Mouse (Mus musculus): Measurements from ENCODE around the gene Cdh22. TPM values are rescaled to one million over a fixed set of nuclear protein-coding genes. Genes with fewer than 3 reads are reported as not detected.
A peak's percentile ranks its signal among the peaks of the same experiment; 100 is the strongest.

The Cdh22 gene
- 10 to 100 TPM; 33.8 TPM for total RNA-seq (2021)
- long read RNA-seq, experiment 1, transcript Cdh22-201 (12 exons, 3,702 nt) = major isoform, 39 of 69 reads
- long read RNA-seq, experiment 1, partial matches to known transcripts = 12 of 69 reads
- long read RNA-seq, experiment 1, other reads (novel, unspliced or antisense) = 18 of 69 reads
- long read RNA-seq, experiment 2, transcript Cdh22-201 (12 exons, 3,702 nt) = major isoform, 39 of 63 reads
- long read RNA-seq, experiment 2, partial matches to known transcripts = 11 of 63 reads
- long read RNA-seq, experiment 2, other reads (novel, unspliced or antisense) = 13 of 63 reads

DNA sequence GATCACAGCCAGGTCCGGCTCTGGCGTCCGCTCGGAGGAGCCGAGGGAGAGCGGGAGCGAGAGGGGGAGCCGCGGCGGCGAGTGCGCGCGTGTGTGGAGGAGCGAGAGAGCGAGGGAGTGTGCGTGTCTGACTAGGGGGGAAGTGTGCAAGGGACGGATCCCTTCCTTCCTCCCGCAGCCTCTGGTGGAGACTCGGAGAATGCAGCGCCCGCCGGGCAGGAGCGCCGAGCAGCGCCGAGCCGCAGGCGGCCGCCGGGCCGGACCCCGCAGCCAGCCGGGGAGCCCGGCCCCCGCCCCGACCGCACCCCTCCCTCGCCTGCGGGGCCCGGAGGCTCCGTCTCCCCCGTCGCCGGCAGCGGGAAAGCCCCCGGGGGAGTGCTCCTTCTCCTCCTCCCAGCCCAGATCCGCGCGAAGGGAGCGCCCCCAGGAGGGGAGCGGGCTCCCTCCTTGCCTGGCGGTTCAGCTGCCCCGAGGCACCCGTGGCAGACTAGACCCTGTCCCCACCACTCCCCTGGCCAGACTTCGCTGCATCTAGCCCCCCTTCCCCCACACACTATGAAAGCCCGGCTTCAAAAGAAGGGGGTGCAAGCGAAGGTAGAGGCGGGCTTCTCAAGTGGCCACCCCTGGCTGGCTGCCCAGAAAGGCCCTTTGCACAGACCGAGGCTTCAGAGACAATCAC, at the start of gene Cdh22:
TSS of gene Cdh22 (minus strand) at position 241 of the 679 bp plus-strand sequence.
- intact Hi-C loops (cut with DNase I) = loop anchor here (2.0 to 5.0 kb wide), 2 partner anchors 43 to 160 kb away; no protein-coding TSS in a partner anchor
- DNase-seq (ENCODE audit: low spot score in 2 of 2) = peak; percentile 74 to 75

- intact Hi-C loops (cut with DNase I) = loop anchor here (10.0 kb wide), 1 partner anchor 320 kb away; the partner anchor contains the start of gene Slc12a5
- no peak for DNase-seq (ENCODE audit: low spot score in 2 of 2)
These were observed 49.7 kb upstream of the Cdh22 start for GRCm38 (mm10) chr2:165284377-165284776.

DNA sequence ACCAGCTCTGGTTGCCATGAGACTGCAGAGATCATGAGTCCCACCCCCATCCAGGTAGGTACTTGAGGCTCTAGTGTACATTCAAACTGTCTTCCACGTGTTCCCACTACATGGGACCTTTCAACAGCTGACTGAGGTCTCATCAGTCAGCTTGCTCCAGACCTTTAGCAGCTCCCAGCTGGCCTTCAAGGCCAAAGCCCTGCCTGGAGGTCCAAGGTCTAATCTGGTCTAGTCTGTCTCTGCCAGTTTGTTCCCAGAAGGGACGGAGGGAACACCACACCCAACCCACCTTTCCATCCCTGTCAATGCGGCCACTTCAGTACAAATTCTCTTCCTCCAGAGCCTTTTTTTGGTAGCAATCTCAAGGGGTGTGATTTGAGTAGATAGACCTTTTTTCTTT, 49.0 kb upstream of the Cdh22 start:
- intact Hi-C loops (cut with DNase I) = loop anchor here (10.0 kb wide), 1 partner anchor 319 kb away; the partner anchor contains the start of gene Slc12a5

DNA sequence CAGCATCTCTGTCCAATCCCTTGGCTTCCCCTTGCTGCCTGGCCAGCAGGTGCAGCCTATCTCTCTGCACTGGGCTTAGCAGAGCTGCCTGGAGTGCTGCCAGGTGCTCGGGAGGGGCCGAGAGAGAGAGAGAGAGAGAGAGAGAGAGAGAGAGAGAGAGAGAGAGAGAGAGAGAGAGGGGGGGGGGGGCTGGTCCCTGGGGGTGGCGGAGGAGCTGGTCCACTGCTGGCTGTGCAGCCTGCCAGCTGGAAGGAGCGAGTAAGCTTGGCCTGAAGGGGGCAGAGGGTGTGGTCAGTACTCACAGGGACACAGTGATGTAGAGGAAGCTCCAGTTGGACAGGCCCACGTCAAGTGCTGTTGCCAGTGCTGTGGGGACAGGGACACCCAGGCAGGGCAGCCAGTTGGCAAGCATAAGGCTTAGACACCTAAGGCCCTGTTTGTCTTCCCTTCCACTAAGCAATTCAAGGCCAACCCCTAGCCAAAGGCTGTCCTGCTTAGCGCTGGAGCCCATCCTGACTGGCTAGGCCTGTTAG, 47.2 kb upstream of the Cdh22 start:
- DNase-seq (ENCODE audit: low spot score in 2 of 2) = no peak
- intact Hi-C loops (cut with DNase I) = loop anchor here (10.0 kb wide), 1 partner anchor 317 kb away; the partner anchor contains the start of gene Slc12a5

More for the DNA sequence above, 49.0 kb upstream of the Cdh22 start:
- DNase-seq (ENCODE audit: low spot score in 2 of 2) = no peak

DNA sequence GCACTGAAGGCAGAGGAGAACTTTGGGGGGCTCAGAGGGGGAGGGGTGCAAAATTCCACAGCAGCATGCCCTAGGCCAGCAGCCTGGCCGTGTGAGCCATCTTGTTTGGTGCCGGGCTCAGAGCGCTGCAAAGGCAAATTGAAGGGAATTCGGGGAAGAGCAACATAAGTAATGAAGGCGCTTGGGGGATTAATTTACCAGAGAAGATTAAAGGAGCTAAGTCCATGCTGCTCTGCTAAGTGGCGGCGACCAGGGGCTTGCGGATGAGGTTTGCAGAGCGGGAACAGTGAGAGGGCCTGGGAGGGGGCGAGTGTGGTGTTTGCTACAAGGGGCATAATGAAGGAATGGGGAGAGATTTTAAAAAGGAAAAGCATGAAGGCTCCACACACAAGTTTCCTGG, 44.7 kb upstream of the Cdh22 start:
- intact Hi-C loops (cut with DNase I) = loop anchor here (5.0 kb wide), 1 partner anchor 47 kb away; the partner anchor contains the start of gene Cdh22

DNA sequence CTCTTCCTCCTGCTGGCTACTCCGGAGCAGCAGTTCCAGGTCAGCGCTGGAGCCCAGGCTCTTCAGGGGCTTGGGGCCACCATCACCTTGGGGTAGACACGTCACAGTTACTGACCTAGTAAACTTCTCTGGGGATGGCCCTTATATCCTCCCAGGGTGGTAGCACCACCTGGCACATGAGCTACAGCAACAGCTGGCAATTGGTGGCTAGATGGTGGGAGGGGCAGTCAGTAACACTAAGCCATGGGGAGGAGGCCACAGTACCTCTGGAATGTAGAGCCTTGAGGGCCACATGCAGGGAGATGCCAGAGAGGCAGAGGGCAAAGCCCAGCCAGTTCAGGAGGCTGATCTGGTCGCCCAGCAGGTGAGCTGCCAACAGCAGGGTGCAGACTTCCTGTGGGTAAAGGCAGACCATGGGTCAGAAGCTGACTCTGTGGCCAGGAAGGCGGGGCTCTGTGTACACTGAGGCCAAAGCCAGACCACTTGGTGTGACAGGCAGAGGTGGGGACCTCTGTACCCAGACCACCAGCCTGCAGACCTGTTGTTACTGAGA, 42.6 kb upstream of the Cdh22 start:
- intact Hi-C loops (cut with DNase I) = loop anchor here (2.0 to 5.0 kb wide), 2 partner anchors 45 to 202 kb away; partner anchors contain the start of gene Cdh22
- no peak for DNase-seq (ENCODE audit: low spot score in 2 of 2)

More for the DNA sequence above, 44.7 kb upstream of the Cdh22 start:
- no peak for DNase-seq (ENCODE audit: low spot score in 2 of 2)

- DNase-seq (ENCODE audit: low spot score in 2 of 2) = peak; percentile 78 to 83
- intact Hi-C loops (cut with DNase I) = loop anchor here (2.0 to 5.0 kb wide), 2 partner anchors 44 to 201 kb away; partner anchors contain the start of gene Cdh22
These were observed 41.2 kb upstream of the Cdh22 start for GRCm38 (mm10) chr2:165275824-165276223.

- intact Hi-C loops (cut with DNase I) = loop anchor here (5.0 kb wide), 1 partner anchor 43 kb away; the partner anchor contains the start of gene Cdh22
- no peak for DNase-seq (ENCODE audit: low spot score in 2 of 2)
These were observed 40.5 kb upstream of the Cdh22 start for GRCm38 (mm10) chr2:165275124-165275640.

- intact Hi-C loops (cut with DNase I) = no loop called here
- no peak for DNase-seq (ENCODE audit: low spot score in 2 of 2)
These were observed 38.9 kb upstream of the Cdh22 start for GRCm38 (mm10) chr2:165273589-165273988.

DNA sequence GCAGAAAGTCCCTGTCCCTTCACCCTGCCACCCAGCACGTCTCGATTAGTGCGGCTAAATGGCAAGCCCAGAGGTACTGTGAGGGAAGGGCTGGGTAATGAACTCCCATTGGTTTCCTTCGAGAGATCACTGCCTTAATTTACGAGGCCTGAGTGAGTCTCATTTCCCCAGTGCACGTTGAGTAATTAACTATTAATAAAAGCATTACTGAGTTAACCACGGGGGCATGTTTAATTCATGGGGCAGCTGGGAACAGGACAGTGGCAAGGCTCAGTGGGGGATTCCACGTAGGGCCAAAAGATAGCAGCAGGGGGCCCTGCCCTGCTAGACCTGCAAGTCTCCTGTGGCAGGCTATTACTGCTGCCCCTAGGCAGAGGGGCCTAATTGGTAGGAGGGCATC, 36.7 kb upstream of the Cdh22 start:
- intact Hi-C loops (cut with DNase I) = no loop called here
- no peak for DNase-seq (ENCODE audit: low spot score in 2 of 2)

DNA sequence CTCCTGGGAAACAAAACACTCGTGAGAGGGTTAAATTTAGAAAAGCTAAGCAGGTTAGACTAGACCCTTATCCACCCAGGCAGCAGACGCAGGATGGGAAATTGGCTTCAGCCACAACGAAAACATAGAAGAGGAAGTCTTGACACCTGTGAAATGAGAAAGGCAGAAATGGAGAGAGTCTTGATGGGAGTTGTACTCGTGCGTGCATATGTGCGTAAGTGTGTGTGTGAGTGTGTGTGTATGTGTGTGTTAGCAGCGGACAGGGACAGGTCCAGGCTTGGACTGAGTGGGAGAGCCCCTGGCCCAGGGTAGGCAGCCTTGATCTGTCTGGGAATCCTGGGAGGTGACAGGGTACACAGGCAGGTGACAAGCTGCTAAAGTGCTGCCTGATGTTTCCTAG, 36.2 kb upstream of the Cdh22 start:
- DNase-seq (ENCODE audit: low spot score in 2 of 2) = no peak
- intact Hi-C loops (cut with DNase I) = no loop called here

DNA sequence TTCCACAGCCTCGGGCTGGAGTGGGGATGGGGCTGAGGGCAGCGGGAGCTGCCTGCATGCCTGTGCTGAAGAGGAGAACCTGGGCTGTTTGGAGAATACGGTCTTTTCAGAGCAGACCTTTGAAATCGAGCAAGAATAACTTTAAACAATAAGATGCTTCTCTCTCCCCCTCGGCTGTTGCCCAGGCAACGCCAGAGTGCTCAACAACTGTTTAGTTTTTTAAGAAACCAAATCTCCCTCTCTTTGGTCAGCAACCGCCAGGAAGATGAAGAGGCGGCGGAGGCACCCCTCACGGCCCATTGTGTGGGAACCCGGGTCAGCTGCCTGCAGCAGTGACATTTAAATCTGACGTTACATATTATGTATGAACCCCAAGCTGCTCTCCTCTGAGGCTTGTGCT, 32.1 kb upstream of the Cdh22 start:
- intact Hi-C loops (cut with DNase I) = no loop called here
- DNase-seq (ENCODE audit: low spot score in 2 of 2) = no peak

GRCm38 (mm10) chr2:165263861-165264260, 29.2 kb upstream of the Cdh22 start:
- intact Hi-C loops (cut with DNase I) = no loop called here
- peak in 1 of 2 experiments; percentile 51 for DNase-seq (ENCODE audit: low spot score in 2 of 2)

DNA sequence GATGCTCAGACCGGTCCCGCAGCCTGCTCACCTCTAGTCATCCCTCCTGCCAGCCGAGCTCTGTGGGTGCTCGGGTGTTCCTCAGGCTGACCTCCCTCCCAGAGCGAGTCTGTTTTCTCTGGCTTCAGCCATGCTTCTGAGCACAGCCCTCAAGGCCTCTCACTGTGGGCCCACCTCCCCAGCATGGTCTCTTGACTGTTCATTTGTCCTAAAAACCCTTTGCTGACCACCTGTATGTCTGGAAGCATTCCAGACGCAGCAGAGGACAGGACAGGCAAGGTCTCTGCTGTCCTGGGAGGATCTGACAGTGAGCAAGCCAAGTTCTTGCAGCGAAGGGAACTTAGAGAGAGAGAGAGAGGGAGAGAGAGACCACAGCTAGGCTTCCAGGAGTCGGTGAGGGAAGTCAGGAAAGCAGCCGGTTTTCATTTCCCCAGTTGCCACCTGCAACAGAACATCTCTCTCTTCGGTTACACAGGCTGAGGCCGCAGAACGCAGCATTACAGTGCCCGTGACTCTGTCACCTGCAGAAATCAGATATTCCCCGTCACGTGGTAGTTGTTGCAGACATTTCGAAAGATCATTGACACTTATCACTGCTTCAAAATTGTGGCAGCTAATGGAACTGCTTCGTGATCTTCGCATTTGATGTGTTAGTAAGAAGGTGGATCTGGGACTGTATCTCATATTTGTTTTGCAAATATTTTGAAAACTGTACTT, 27.8 kb upstream of the Cdh22 start:
- intact Hi-C loops (cut with DNase I) = no loop called here
- no peak for DNase-seq (ENCODE audit: low spot score in 2 of 2)

DNA sequence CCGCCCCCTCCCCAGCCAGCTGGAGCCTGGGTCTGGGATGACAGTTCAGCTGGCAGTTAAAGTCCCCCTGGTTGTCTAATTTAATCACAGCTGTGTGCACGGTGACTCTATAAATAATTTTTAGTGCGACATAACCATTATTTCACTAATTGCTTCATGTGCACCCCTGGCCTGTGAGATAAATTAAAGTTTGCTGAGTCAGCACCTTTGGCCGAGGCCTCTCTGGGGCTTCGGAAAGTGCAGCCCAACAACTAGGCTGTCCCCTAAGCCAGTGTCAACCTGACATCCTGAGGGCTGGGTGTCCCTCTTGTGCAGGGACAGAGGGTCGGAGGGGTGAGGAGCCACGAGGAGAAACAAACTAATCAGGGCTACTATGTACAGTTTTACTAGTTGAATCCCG, 25.2 kb upstream of the Cdh22 start:
- DNase-seq (ENCODE audit: low spot score in 2 of 2) = no peak
- intact Hi-C loops (cut with DNase I) = no loop called here

DNA sequence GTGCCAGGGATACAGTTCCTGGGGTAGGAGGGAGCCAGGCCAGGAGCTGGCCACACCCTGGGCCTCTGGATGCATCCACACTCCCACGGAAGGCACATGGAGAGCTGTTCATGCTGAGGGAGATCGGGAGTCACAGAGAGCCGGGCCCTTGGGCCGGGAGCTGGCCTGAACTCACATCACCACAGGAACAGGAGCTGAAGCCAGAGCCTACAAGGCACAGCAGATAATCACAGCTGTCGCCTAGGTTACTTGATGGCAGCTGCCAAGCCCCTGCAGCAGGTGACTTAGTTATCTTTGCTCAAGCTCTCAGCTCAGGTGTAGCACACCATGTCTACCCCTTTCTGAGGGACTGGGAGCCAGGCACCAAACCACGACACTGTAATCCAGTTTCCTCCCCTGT, 23.7 kb upstream of the Cdh22 start:
- no peak for DNase-seq (ENCODE audit: low spot score in 2 of 2)
- intact Hi-C loops (cut with DNase I) = no loop called here

DNA sequence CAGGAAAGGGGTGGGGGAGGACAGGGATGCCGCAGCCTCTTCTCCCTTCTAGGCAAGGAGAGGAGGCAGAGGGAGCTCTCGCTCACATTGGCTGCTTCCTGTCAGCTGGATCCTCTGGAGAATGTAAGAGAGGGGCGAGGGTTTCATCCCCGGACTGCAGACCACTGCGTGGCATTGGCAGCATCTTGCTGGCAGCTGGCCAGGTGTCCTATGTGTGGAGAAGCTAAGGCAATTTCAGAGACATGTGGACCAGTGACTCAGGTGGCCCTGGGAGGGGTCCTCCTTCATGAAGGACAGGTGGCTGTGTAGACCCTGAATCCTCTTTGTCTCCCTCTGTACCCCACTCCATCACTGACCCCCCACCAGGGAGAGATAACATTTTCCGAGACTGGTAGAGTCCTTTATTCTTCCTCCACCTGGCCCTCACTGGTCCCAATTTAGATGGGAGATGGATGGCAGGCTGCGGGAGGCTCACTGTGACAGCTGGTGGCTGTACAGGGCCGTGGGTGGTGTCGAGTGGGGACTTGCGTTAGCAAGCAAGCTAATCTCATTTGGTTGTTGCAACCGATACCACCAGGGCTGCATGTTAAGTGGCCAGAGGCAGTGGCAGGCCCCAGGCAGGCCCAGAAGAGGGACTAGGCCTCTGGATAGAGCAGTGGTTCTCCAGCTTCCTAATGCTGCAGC, 22.6 kb upstream of the Cdh22 start:
- peak; percentile 52 to 56 for DNase-seq (ENCODE audit: low spot score in 2 of 2)

GRCm38 (mm10) chr2:165256213-165256612, 21.6 kb upstream of the Cdh22 start:
- DNase-seq (ENCODE audit: low spot score in 2 of 2) = no peak
- intact Hi-C loops (cut with DNase I) = no loop called here

More for the DNA sequence above, 22.6 kb upstream of the Cdh22 start:
- intact Hi-C loops (cut with DNase I) = no loop called here
